Mouse (Mus musculus): ENCODE data around the gene Serpinb1b. TPM values are rescaled to one million over a fixed set of nuclear protein-coding genes. Genes with fewer than 3 reads are reported as not detected.
"Not testable (repeated sequence)": the region's sequence is repeated elsewhere in the genome, so short reads cannot be mapped to it uniquely, and the experiment has no call there.

The Serpinb1b gene
- total RNA-seq (2015) (0.07 TPM in 1 of 2 replicates, not detected in the other), total RNA-seq (2017) (0.12 TPM in 1 of 2 replicates, not detected in the other)

- no peak for ATAC-seq (ENCODE audit: poor library complexity, severe bottlenecking)
Measured at GRCm38 (mm10) chr13:33078056-33078705, at the start of gene Serpinb1b. Serpinb1b (plus strand) TSS chr13:33078575.

DNA sequence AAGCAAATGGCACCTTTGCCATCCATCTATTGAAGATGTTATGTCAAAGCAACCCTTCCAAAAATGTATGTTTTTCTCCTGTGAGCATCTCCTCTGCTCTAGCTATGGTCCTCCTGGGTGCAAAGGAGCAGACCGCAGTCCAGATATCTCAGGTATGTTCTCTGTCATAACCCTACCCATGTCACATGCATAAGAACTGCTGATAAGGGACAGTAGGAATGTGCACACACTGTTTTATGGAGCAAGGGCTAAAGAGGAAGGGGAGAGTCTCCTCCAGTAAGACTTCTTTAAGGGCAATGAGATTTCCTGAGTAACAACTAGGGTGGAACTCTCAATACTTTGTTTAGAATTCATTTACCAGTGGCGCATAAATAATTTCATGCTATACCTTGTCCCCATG, 48.9 kb upstream of the Serpinb1b start:
- not testable (repeated sequence) for ATAC-seq (ENCODE audit: poor library complexity, severe bottlenecking)

DNA sequence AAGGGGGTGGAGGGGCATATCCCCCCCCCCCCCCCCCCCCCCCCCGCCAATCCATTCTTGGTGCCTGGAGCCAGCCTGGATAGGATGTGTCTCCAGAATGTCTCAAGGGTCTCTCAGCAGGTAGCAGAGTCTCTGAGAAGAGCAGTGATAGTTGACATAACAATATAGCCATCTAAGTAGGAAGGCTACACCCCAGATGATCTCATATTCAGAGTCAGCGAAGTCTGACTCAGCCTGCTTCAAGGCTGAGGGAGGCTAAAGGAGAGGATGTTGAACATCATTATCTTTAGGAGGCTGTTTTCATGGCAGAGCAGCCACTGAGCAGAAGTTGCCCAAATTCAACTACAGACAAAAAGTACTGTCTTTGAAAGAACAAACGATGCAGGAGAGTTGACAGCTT, 48.1 kb upstream of the Serpinb1b start:
- no peak for ATAC-seq (ENCODE audit: poor library complexity, severe bottlenecking)

- ATAC-seq (ENCODE audit: poor library complexity, severe bottlenecking), result no peak
Measured at GRCm38 (mm10) chr13:33035506-33035905, 42.9 kb upstream of the Serpinb1b start.

DNA sequence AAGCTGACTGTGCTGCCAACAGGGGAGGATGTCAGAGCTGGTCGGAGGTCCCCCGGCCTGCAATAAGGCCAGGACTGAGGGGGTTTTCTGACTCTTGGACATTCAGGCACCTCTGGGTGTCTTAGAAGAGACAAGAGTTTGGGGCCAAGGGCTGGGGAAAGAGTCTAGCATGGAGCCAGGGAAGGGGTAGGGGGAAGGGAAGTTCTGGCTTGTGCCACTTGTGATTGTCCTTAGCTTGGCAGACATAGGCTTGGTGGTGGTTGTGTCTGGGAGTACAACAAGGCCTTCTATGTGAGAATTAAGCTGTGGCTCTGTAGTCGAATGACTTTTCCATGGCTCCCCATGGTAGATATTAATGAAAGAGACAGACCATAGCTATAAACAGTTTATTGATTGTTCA, 34.8 kb upstream of the Serpinb1b start:
- no peak for ATAC-seq (ENCODE audit: poor library complexity, severe bottlenecking)

DNA sequence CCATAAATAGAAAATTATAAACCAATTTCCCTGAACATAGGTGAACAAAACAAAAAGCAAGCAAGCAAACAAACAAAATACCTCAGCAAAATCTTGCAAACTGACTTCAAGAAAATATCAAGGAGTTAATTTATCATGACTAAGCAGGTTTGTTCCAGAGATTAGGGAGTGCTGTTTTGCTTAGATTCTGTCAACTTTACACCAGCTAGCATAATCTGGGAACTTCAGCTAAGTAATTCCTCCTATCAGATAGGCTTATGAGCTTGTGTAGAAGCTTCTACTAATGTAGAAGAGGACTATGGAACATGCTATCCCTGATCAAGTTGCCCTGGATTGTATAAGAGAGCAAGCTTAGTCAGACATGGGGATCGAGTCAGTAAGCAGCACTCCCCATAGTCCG, 31.1 kb upstream of the Serpinb1b start:
- no peak for ATAC-seq (ENCODE audit: poor library complexity, severe bottlenecking)

DNA sequence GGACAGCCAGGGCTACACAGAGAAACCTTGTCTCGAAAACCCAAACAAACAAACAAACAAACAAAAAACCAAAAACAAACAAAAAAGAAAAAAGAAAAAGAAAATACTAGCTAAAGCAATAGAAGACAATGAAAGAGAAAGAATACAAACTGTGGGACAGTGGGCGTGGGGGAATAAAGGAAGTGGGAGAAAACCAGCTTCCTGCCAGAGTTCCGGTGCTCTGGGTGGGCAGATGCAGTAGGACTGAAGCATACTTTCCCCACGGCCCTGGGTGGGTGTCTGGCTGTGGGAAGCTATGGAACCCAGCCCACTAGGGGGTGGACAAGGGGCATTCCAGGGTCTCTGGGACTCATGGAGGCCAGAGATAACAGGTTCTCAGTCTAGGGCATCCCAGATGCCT, 30.2 kb upstream of the Serpinb1b start:
- peak; percentile 64 for ATAC-seq (ENCODE audit: poor library complexity, severe bottlenecking)

DNA sequence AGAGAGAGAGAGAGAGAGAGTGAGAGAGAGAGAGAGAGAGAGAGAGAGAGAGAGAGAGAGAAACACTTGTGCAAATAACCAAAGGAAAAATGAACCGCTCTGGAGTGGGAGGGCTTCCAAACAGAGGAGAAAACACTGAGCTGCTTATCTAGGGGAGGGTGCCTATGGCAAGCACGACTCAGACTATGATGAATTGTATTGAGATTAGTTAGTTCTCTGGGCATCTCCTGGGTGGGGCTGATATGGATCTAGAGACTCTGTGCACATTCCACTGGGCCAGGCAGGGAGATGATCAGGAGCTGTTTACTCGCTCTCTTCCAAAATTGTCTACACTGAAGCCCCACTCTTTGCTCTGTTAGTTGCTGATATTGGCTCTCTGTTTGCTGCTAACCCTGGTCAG, 26.7 kb upstream of the Serpinb1b start:
- ATAC-seq (ENCODE audit: poor library complexity, severe bottlenecking), result no peak

DNA sequence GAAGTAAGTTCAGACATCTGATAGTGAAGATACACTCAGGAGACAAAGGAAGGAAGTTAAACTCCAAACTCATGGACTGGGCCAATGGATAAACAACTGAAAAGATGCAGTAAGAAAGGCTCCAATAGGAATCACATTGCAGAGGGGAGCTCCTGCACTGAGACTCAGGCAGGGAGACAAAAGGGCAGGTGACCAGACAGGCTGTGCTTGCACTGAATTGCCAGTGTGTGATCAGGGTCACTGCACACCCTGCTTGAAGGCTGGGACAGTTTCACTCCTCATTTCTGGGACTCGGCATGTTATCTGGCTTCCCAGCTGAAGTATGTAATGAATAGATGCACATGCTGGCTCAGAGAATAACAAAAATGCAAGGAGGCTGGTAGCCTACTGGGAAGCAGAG, 15.3 kb upstream of the Serpinb1b start:
- ATAC-seq (ENCODE audit: poor library complexity, severe bottlenecking), result no peak

- peak; percentile 30 for ATAC-seq (ENCODE audit: poor library complexity, severe bottlenecking)
Measured at GRCm38 (mm10) chr13:33067387-33067977, 10.9 kb upstream of the Serpinb1b start.

DNA sequence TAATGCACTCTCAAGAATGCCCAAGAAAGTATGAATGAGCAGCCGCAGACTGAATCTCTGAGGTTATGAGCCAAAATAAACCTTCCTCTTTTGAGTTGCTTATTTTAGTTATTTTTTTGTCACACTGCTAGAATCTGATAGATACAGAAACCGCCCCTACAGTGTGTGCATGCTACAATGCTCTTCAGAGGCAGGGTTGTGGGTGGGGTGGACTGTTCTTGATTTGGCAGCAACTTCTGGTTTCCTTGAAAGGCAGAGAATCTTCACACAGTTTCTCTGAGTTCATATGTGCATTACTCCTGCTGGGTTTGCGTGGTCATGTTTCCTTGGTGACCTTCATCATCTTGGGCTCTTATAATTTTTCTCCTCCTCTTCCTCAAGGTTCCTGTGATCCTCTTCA, 10.2 kb upstream of the Serpinb1b start:
- peak; percentile 57 for ATAC-seq (ENCODE audit: poor library complexity, severe bottlenecking)

GRCm38 (mm10) chr13:33071776-33072175, 6.6 kb upstream of the Serpinb1b start:
- peak; percentile 56 for ATAC-seq (ENCODE audit: poor library complexity, severe bottlenecking)

GRCm38 (mm10) chr13:33074029-33074428, 4.3 kb upstream of the Serpinb1b start:
- ATAC-seq (ENCODE audit: poor library complexity, severe bottlenecking), result peak; percentile 20; the same call in 1 of the 2 replicates

DNA sequence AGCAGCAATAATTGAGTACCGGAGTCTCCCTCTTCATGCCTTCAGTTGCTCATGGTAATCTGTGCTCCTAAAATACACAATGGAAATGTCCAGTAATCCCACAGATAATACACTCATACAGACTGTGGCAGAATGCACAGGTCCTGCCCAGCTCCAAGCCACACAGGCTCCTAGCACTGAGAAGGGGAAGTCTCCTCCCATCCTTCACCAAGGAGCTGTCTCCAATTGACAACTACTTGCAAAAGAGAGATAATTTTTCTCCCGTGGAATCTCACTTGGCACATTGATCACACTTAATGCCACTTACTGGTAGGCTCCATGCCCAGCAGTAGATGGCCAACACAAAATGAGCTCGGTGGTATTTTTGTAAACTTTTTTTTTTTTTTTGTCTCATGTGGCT, 2.1 kb upstream of the Serpinb1b start:
- peak; percentile 22; the same call in 1 of the 2 replicates for ATAC-seq (ENCODE audit: poor library complexity, severe bottlenecking)

GRCm38 (mm10) chr13:33077026-33077685, 1.2 kb upstream of the Serpinb1b start:
- peak; percentile 86 for ATAC-seq (ENCODE audit: poor library complexity, severe bottlenecking)

DNA sequence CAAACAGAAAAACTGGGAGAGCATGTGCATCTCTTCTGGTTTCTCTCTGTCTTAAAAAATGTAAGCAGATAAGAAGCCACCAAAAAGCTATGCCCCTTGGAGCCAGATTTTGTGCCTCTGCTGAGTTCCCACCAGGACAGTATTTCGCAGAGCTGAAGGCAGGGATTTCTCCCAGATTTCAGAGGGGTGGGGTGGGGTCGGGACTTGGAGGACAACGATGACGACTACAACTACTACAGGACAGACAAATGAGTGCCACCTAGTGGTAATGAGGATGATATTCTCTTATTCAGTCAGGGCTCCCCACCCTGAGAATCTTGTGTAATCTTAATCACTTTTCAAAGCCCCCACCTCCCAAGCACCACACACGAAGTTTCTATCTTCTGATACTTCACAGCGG, 1.0 kb downstream of the Serpinb1b start:
- no peak for ATAC-seq (ENCODE audit: poor library complexity, severe bottlenecking)

GRCm38 (mm10) chr13:33080356-33080755, 2.0 kb downstream of the Serpinb1b start:
- ATAC-seq (ENCODE audit: poor library complexity, severe bottlenecking), result no peak

DNA sequence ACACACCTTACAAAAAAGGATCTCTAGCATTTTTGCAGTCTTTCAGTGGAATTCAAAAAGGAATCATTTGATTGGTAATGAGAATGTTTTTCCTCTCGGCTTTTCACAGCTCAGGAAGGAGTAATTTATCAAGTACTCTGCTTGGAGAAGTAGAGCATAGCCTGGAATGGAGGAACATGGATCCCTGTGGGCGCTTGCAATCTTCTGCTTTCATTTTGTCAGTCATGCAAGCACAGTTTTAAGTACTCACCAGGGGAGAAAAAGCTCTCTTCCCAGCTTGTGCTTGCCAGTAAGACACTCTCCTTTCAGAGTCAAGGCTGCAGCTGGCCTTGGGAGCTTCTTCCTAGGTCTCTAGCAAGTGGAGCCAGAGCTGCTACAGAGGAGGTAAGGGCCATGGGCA, 5.5 kb downstream of the Serpinb1b start:
- no peak for ATAC-seq (ENCODE audit: poor library complexity, severe bottlenecking)

GRCm38 (mm10) chr13:33084975-33085694, 6.8 kb downstream of the Serpinb1b start:
- ATAC-seq (ENCODE audit: poor library complexity, severe bottlenecking), result no peak

- ATAC-seq (ENCODE audit: poor library complexity, severe bottlenecking), result no peak
Measured at GRCm38 (mm10) chr13:33085695-33086432, 7.5 kb downstream of the Serpinb1b start.

DNA sequence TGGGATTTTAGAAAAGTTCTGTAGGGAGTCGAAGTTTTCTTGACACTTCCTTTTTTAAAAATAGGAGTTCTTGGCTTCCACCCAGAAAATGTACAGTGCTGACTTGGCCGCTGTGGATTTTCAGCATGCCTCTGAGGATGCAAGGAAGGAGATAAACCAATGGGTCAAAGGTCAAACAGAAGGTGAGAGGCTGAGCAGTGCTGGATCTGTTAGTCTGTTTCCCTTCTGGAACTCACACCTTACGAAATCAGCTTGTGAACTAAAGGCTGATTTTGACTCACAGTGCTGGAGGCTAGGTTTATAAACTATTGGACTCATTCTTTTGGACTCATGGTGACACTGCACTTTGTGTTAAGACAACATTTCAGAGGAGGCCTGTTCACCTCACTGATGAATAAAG, 11.2 kb downstream of the Serpinb1b start:
- ATAC-seq (ENCODE audit: poor library complexity, severe bottlenecking), result no peak

Data from megakaryocyte, adult 5-6 weeks (primary cell).